Comparison of ENCODE assay signal across 22 mouse cellular contexts in genomic region chr15:84037067-84037466, GRCm38 (mm10). TPM values are rescaled to one million over a fixed set of nuclear protein-coding genes. Genes with fewer than 3 reads are reported as not detected.
DNase-seq lines count a peak whose midpoint lies in the region; ATAC-seq and TF ChIP-seq lines count a peak whose summit lies in the region.
"Had no signal": no experiment of that assay in that cellular context is flagged by ENCODE, and none has a peak within 500 bp of the region (broad histone marks: within the 10 kb centered on the region; RNA-seq: fewer than 3 reads in every experiment).

No protein-coding gene starts in this region.

- no peak for TF ChIP-seq CTCF in brain, embryonic 14.5 days (IDR thresholded peaks at IDR 0.05; ENCODE audit: borderline replicate concordance, extremely low read depth, insufficient read depth, insufficient read length)
- no peak for TF ChIP-seq CTCF in thymus, adult 2 months (IDR thresholded peaks at IDR 0.05; ENCODE audit: borderline replicate concordance, control insufficient read depth, extremely low read depth, insufficient read depth, low read length, poor library complexity)

- no peak overlapping the region for H3K9ac ChIP-seq in hindbrain, embryonic 15.5 days
- H3K9ac ChIP-seq in hindbrain, embryonic 11.5 days (ENCODE audit: low read depth, low read length) = no peak overlapping the region
- H3K9ac ChIP-seq: heart, embryonic 15.5 days; limb, embryonic 13.5 days; liver, embryonic 14.5 days; lung, embryonic 15.5 days had no signal

- H3K27me3 ChIP-seq in hindbrain, embryonic 15.5 days = no peaks in the 10 kb centered on the region
- no peaks in the 10 kb centered on the region for H3K27me3 ChIP-seq in hindbrain, embryonic 11.5 days (ENCODE audit: control insufficient read depth, insufficient read depth, low read length)
- H3K27me3 ChIP-seq in thymus, adult 2 months (ENCODE audit: control insufficient read depth, insufficient read depth, low read length) = no peaks in the 10 kb centered on the region
- H3K27me3 ChIP-seq: heart, embryonic 15.5 days; limb, embryonic 13.5 days; lung, embryonic 15.5 days had no signal

- H3K36me3 ChIP-seq in hindbrain, embryonic 15.5 days = no peaks in the 10 kb centered on the region
- no peaks in the 10 kb centered on the region for H3K36me3 ChIP-seq in hindbrain, embryonic 11.5 days (ENCODE audit: control insufficient read depth, insufficient read depth, low read length)
- H3K36me3 ChIP-seq in thymus, adult 2 months (ENCODE audit: control insufficient read depth, insufficient read depth, low read length) = no peaks in the 10 kb centered on the region
- H3K36me3 ChIP-seq: heart, embryonic 15.5 days; limb, embryonic 13.5 days; lung, embryonic 15.5 days had no signal

- no peak overlapping the region for H3K27ac ChIP-seq in hindbrain, embryonic 15.5 days (replicated peaks)
- H3K27ac ChIP-seq in hindbrain, embryonic 11.5 days (ENCODE audit: low read depth, low read length) = no peak overlapping the region
- no peak overlapping the region for H3K27ac ChIP-seq in thymus, adult 2 months (ENCODE audit: control insufficient read depth, insufficient read depth, low read length)
- H3K27ac ChIP-seq: heart, adult 2 months; heart, embryonic 15.5 days; limb, embryonic 13.5 days; liver, embryonic 14.5 days; lung, embryonic 15.5 days; macrophage; stomach, postnatal 0 days had no signal

- no peak overlapping the region for H3K4me2 ChIP-seq in hindbrain, embryonic 15.5 days
- no peak overlapping the region for H3K4me2 ChIP-seq in hindbrain, embryonic 11.5 days (replicated peaks; ENCODE audit: low read depth, low read length)
- H3K4me2 ChIP-seq: heart, embryonic 15.5 days; limb, embryonic 13.5 days; lung, embryonic 15.5 days; midbrain, embryonic 11.5 days had no signal

- no peak for TF ChIP-seq POLR2A in brain, embryonic 14.5 days (IDR thresholded peaks at IDR 0.05; ENCODE audit: borderline replicate concordance, extremely low read depth, insufficient read depth, insufficient read length, poor library complexity, severe bottlenecking)
- no peak for TF ChIP-seq POLR2A in thymus, adult 2 months (IDR thresholded peaks at IDR 0.05; ENCODE audit: control insufficient read depth, extremely low read depth, insufficient read depth, low read length, poor library complexity)

- no peak for DNase-seq in hindbrain, embryonic 11.5 days (ENCODE audit: low spot score)
- peak; percentile 67 for DNase-seq in brain, embryonic 14.5 days (ENCODE audit: low read depth)
- DNase-seq in cerebellum, adult 11-12 months = peak; percentile 96
- peak; percentile 96 to 97 for DNase-seq in cerebellum, postnatal 14 days
- no peak for DNase-seq in heart, adult 9 months (ENCODE audit: low spot score in 2 of 2)
- DNase-seq in thymus, adult 2 months = no peak
- DNase-seq: gastrocnemius, postnatal 10 days; heart, adult 2 months; heart, postnatal 4 days; kidney, adult 8-10 months; kidney, postnatal 36 days; right cerebral cortex, adult 18-20 months; thymus, postnatal 14 days had no signal

- no peak overlapping the region for H3K4me3 ChIP-seq in hindbrain, embryonic 15.5 days
- no peak overlapping the region for H3K4me3 ChIP-seq in hindbrain, embryonic 11.5 days (ENCODE audit: low read depth, low read length)
- no peak overlapping the region for H3K4me3 ChIP-seq in thymus, adult 2 months (ENCODE audit: control insufficient read depth, insufficient read depth, low read length)
- H3K4me3 ChIP-seq: heart, adult 2 months; heart, embryonic 15.5 days; limb, embryonic 13.5 days; lung, embryonic 15.5 days had no signal

- 78% methylated on average over 5 of the region's 5 CpGs for WGBS in hindbrain, embryonic 15.5 days
- WGBS in hindbrain, embryonic 11.5 days = 91% methylated on average over 5 of the region's 5 CpGs
- 89% methylated on average over 5 of the region's 5 CpGs for WGBS in thymus, adult 2 months

- no peaks in the 10 kb centered on the region for H3K4me1 ChIP-seq in hindbrain, embryonic 15.5 days (replicated peaks)
- H3K4me1 ChIP-seq in hindbrain, embryonic 11.5 days (replicated peaks; ENCODE audit: control insufficient read depth, insufficient read depth, low read length) = no peaks in the 10 kb centered on the region
- no peaks in the 10 kb centered on the region for H3K4me1 ChIP-seq in thymus, adult 2 months (replicated peaks; ENCODE audit: control insufficient read depth, insufficient read depth, low read length)
- H3K4me1 ChIP-seq: heart, embryonic 15.5 days; limb, embryonic 13.5 days; lung, embryonic 15.5 days had no signal

- H3K9me3 ChIP-seq in hindbrain, embryonic 15.5 days = no peaks in the 10 kb centered on the region
- H3K9me3 ChIP-seq in hindbrain, embryonic 11.5 days (ENCODE audit: control insufficient read depth, low read length) = no peaks in the 10 kb centered on the region
- H3K9me3 ChIP-seq: heart, embryonic 15.5 days; limb, embryonic 13.5 days; lung, embryonic 15.5 days had no signal

- peak; percentile 30; the same call in 1 of the 2 replicates for ATAC-seq in hindbrain, embryonic 15.5 days (ENCODE audit: low FRiP score, low read depth)
- ATAC-seq in hindbrain, embryonic 11.5 days (ENCODE audit: low FRiP score) = no peak

RNA-seq across cellular contexts. Expression of gene Efcab6, which starts 28.1 kb away (rescaled TPM):
- polyA plus RNA-seq in hindbrain, embryonic 15.5 days (2015; fragmentation: Nextera tagmentation; extraction: Ambion mirVana) = 0.45 and 0.52 TPM in 2 replicates
- 0.26 and 0.27 TPM in 2 replicates for polyA plus RNA-seq in hindbrain, embryonic 11.5 days (2014; fragmentation: Nextera tagmentation; extraction: Ambion mirVana)
- polyA plus RNA-seq in brain, embryonic 14.5 days (2012; rRNA removed) = 1.1 and 1.5 TPM in 2 replicates
- 0.09 and 0.13 TPM in 2 replicates for polyA plus RNA-seq in thymus, adult 2 months (2012; rRNA removed)
- polyA plus RNA-seq: C2C12; liver, embryonic 14.5 days; macrophage had no signal

Comparison
In these comparisons a context has a peak if more than half of its experiments do, and no peak if none do; other contexts are left out.
1. DNase-seq: peak in brain, embryonic 14.5 days (single experiment), cerebellum, adult 11-12 months (single experiment) and cerebellum, postnatal 14 days (2 of 2); none in hindbrain, embryonic 11.5 days (single experiment), heart, adult 9 months (0 of 2) and thymus, adult 2 months (single experiment).